Mouse (Mus musculus) hindbrain, embryonic 15.5 days (tissue): ENCODE results near the gene Gm49661. TPM values are rescaled to one million over a fixed set of nuclear protein-coding genes. Genes with fewer than 3 reads are reported as not detected.

Experiments
- ATAC-seq: fragments of 200-750 bp; cut with Nextera tagmentation; 2 replicates; pipeline ENCODE4 v1.8.0; 2017; ENCODE audit warnings: low read depth, moderate number of reproducible peaks, moderate TSS enrichment; ENCODE audit not compliant: low FRiP score
- H3K27ac ChIP-seq: fragments of 300-500 bp; sonication (generic); replicated peaks from 2 replicates; pipeline ENCODE4 v1.5.1; 2015; ENCODE audit warnings: mild to moderate bottlenecking, inconsistent platforms
- H3K27me3 ChIP-seq: fragments of 300-500 bp; sonication (generic); 2 replicates; pipeline ENCODE4 v1.6.1; 2015; ENCODE audit warnings: control low read depth, inconsistent platforms
- H3K36me3 ChIP-seq: fragments of 300-500 bp; sonication (generic); 2 replicates; pipeline ENCODE4 v1.6.1; 2015; ENCODE audit warnings: control low read depth, inconsistent platforms
- H3K4me1 ChIP-seq: fragments of 300-500 bp; sonication (generic); replicated peaks from 2 replicates; pipeline ENCODE4 v1.6.1; 2015; ENCODE audit warnings: control low read depth, inconsistent platforms
- H3K4me2 ChIP-seq: fragments of 300-500 bp; sonication (generic); 2 replicates; pipeline ENCODE4 v1.6.1; 2015; ENCODE audit warnings: moderate library complexity, mild to moderate bottlenecking, inconsistent platforms
- H3K4me3 ChIP-seq: fragments of 300-500 bp; sonication (generic); 2 replicates; pipeline ENCODE4 v1.5.1; 2015; ENCODE audit warnings: mild to moderate bottlenecking, inconsistent platforms
- H3K9ac ChIP-seq: fragments of 300-500 bp; sonication (generic); 2 replicates; pipeline ENCODE4 v1.6.1; 2015; ENCODE audit warnings: inconsistent platforms
- H3K9me3 ChIP-seq: fragments of 300-500 bp; sonication (generic); 2 replicates; pipeline ENCODE4 v1.6.1; 2016; ENCODE audit warnings: control low read depth, inconsistent platforms
- WGBS: fragments of 180-500 bp; shearing (Covaris S2); methylation state at CpG from one replicate; pipeline ENCODE4 v1.1.7; 2015; 5-methylcytosine and 5-hydroxymethylcytosine counted together
- polyA plus RNA-seq: library from polyadenylated mRNA; unstranded; fragments of >200 nt; fragmentation: Nextera tagmentation; extraction: Ambion mirVana; gene quantifications from 2 replicates; pipeline ENCODE4 v1.2.1, GENCODE M21; 2015

The Gm49661 gene
- not detected in 2 replicates for polyA plus RNA-seq

DNA sequence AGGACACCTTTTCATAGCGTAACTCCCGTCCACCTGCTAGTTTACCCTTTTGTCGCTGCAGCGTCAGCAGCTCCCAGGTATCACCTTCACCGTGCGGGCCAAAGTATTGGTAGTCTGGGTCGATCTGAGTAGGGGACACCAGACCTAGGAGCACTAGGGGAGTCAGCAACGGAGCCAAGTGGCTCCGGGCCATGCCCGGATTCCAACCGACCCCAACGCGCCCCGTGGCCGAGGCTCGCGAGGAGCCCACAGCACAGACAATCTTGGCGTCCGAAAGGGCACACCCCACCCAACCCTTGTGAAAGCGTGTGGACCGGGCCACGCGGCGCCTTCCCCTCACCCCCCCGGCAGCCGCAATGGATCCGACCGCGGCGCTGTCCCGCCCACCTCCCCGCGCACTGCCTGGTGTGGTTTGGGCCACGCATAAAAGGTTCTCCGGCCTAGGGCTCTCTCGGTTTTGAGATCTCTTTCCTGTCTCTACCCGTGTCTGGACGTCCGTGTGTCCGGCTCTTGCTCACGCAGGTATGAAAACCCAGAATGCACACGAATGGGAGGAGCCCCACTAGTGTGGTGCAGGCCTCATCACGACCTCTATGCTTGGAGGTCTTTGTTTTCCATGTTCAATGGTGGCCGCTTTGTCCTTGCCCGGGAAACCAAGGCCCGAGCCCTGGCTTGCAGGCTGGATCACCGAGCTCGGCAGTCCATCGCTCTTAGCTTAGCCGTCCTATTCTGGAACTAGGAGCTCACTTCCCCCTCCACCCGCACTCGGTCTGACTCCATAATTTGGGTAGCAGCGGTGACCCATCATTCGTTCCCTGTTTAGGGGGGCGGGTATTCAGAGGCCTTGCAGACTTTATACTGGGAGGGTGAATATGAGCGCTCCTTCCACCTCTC is at the start of gene Gm49661, which contains the start of the genes Prdx2 and Rnaseh2a:
TSS of gene Gm49661 (minus strand) at position 193 of the 894 bp plus-strand sequence.
TSS of gene Prdx2 (plus strand) at position 347 of the 894 bp plus-strand sequence.
TSS of gene Rnaseh2a (minus strand) at position 527 of the 894 bp plus-strand sequence.
- Histone ChIP-seq H3K9me3 (no peaks in the 10 kb centered on the region), H3K4me3 (peak within 1 kb of the TSS; percentile 69), H3K27ac (peak within 1 kb of the TSS; percentile 90), H3K36me3 (peaks cover 25% of the 10 kb centered on the region), H3K4me1 (peaks cover 47% of the 10 kb centered on the region), H3K27me3 (no peaks in the 10 kb centered on the region), H3K4me2 (peak within 1 kb of the TSS; percentile 72), H3K9ac (peak within 1 kb of the TSS; percentile 82)
- whole genome bisulfite sequencing = under 1% methylated on average over 56 of the region's 56 CpGs
- ATAC-seq = peak; percentile 76

DNA sequence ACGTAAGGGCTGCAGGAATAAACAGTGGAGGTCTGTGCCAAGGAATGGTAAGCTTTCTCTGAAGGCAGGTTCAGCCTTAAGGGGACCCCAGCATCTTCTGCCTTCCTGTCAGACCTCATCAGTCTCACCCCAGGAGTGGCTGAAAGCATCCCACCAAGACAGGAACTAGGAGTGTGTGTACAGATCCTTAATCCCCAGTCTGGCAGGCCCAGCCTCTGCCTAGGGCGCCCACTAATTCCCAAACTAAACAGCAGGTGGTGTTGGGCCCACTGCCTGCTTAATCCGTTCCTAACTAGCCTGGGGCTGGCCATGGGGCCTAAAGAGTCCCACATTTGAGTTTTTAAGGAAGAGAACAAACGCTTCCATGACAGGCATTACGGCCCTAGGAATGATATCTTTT is 48.0 kb upstream of the Gm49661 start:
- Histone ChIP-seq H3K9ac (no peak overlapping the region), H3K36me3 (peaks cover 25% of the 10 kb centered on the region), H3K9me3 (no peaks in the 10 kb centered on the region), H3K27me3 (peaks cover 17% of the 10 kb centered on the region), H3K4me2 (no peak overlapping the region), H3K27ac (no peak overlapping the region), H3K4me1 (peaks cover 7% of the 10 kb centered on the region), H3K4me3 (no peak overlapping the region)
- no peak for ATAC-seq
- 51% methylated on average over 5 of the region's 5 CpGs for WGBS

GRCm38 (mm10) chr8:85016724-85017123 is 47.5 kb upstream of the Gm49661 start:
- no peak overlapping the region for H3K4me2 ChIP-seq
- H3K9ac ChIP-seq = no peak overlapping the region
- no peaks in the 10 kb centered on the region for H3K9me3 ChIP-seq
- 73% methylated on average over 10 of the region's 10 CpGs for WGBS
- ATAC-seq = no peak
- peaks cover 18% of the 10 kb centered on the region for H3K27me3 ChIP-seq
- peaks cover 20% of the 10 kb centered on the region for H3K36me3 ChIP-seq
- H3K4me1 ChIP-seq = peaks cover 7% of the 10 kb centered on the region
- H3K27ac ChIP-seq = no peak overlapping the region
- H3K4me3 ChIP-seq = no peak overlapping the region

DNA sequence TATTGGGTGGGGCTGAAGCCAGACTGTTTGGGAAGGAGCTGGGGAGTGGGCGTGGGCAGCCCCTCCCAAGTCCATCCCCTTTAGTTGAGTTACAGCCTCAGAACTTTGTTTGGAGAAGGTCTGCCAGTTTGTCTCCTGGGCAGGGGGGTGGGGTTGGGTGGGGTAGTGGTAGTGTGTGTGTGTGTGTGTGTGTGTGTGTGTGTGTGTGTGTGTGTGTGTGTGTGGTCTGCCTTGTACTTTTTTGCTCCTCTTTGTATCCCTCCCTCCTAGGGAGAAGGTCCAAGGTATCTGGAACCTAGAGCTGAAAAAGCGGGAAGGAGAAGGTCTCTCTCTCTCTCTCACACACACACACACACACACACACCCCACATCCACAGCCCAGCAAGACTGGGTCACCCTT is 45.2 kb upstream of the Gm49661 start, which contains the start of gene Best2:
TSS of gene Best2 (minus strand) at position 101 of the 400 bp plus-strand sequence.
- peak within 1 kb of the TSS; percentile 56 for H3K9ac ChIP-seq
- peaks cover 33% of the 10 kb centered on the region for H3K27me3 ChIP-seq
- H3K9me3 ChIP-seq = no peaks in the 10 kb centered on the region
- peak within 1 kb of the TSS; percentile 41 for H3K4me3 ChIP-seq
- peaks cover 14% of the 10 kb centered on the region for H3K36me3 ChIP-seq
- H3K27ac ChIP-seq = no peak within 1 kb of the TSS
- 60% methylated on average over 2 of the region's 2 CpGs for WGBS
- ATAC-seq = no peak
- peak within 1 kb of the TSS; percentile 84 for H3K4me2 ChIP-seq
- H3K4me1 ChIP-seq = peaks cover 7% of the 10 kb centered on the region

GRCm38 (mm10) chr8:85013230-85013840 is 44.1 kb upstream of the Gm49661 start:
- peak; percentile 73; the same call in 1 of the 2 replicates for ATAC-seq
- WGBS = 7% methylated on average over 26 of the region's 26 CpGs
- no peaks in the 10 kb centered on the region for H3K9me3 ChIP-seq
- peaks cover 7% of the 10 kb centered on the region for H3K4me1 ChIP-seq
- H3K27me3 ChIP-seq = peaks cover 36% of the 10 kb centered on the region
- peak overlapping the region; percentile 84 for H3K4me2 ChIP-seq
- H3K27ac ChIP-seq = no peak overlapping the region
- peaks cover 8% of the 10 kb centered on the region for H3K36me3 ChIP-seq
- peak overlapping the region; percentile 56 for H3K9ac ChIP-seq
- H3K4me3 ChIP-seq = peak overlapping the region; percentile 41

GRCm38 (mm10) chr8:85011242-85011641 is 42.0 kb upstream of the Gm49661 start:
- Histone ChIP-seq H3K4me3 (no peak overlapping the region), H3K9ac (no peak overlapping the region), H3K9me3 (no peaks in the 10 kb centered on the region), H3K4me1 (peaks cover 7% of the 10 kb centered on the region), H3K4me2 (no peak overlapping the region), H3K27ac (no peak overlapping the region), H3K27me3 (peaks cover 42% of the 10 kb centered on the region), H3K36me3 (no peaks in the 10 kb centered on the region)
- ATAC-seq = no peak
- 14% methylated on average over 28 of the region's 28 CpGs for WGBS

DNA sequence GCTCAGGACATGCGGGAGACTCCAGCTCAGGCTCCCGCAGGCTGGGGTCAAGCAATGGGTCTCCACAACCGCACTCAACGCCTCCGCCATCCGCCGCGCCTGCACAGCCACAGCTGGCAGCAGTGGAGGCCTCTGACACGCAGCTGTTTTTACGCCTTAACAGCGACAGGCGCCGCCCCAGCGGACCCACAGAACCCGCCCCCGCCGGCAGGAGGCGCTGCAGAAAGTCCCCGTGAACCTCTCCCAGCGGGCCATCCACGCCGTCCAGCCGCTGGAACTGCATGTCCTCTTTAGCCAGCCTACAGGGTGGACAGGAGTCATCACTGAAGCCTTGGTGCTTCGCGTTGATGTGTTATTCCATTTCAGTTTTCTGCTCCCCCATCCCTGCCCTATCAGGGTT is 38.5 kb upstream of the Gm49661 start:
- Histone ChIP-seq H3K27me3 (peaks cover 29% of the 10 kb centered on the region), H3K4me1 (no peaks in the 10 kb centered on the region), H3K4me3 (no peak overlapping the region), H3K27ac (no peak overlapping the region), H3K9me3 (no peaks in the 10 kb centered on the region), H3K36me3 (peaks cover 3% of the 10 kb centered on the region; the same call in 1 of the 2 replicates), H3K4me2 (no peak overlapping the region), H3K9ac (no peak overlapping the region)
- 13% methylated on average over 25 of the region's 25 CpGs for WGBS
- ATAC-seq = no peak

GRCm38 (mm10) chr8:84997649-84998295 is 28.5 kb upstream of the Gm49661 start:
- Histone ChIP-seq H3K4me1 (peaks cover 11% of the 10 kb centered on the region), H3K4me2 (peak overlapping the region; percentile 29), H3K27ac (no peak overlapping the region), H3K36me3 (peaks cover 4% of the 10 kb centered on the region; the same call in 1 of the 2 replicates), H3K27me3 (peaks cover 5% of the 10 kb centered on the region; the same call in 1 of the 2 replicates), H3K9ac (no peak overlapping the region), H3K9me3 (no peaks in the 10 kb centered on the region), H3K4me3 (no peak overlapping the region)
- peak; percentile 84 for ATAC-seq
- WGBS = 4% methylated on average over 19 of the region's 19 CpGs

DNA sequence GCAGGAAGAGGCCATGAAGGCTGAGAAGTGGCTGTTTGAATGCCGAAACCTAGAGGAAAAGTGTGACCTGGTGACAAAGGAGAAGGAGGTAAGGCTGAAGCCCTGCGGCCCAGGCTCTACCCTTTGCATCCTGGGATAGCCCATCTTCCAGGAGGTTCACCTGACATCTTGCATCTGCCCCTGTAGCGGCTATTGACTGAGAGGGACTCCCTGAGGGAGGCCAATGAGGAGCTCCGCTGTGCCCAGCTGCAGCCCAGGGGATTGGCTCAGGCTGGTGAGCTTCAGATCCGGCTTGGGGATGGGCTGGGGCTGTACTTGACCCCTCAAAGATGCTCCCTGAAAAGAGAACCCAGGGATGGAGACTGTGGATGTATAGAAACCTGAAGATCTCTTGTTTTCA is 27.7 kb upstream of the Gm49661 start:
- ATAC-seq = no peak
- WGBS = 83% methylated on average over 5 of the region's 5 CpGs

GRCm38 (mm10) chr8:84995680-84996079 is 26.4 kb upstream of the Gm49661 start:
- Histone ChIP-seq H3K36me3 (no peaks in the 10 kb centered on the region), H3K4me1 (peaks cover 18% of the 10 kb centered on the region), H3K9me3 (no peaks in the 10 kb centered on the region), H3K4me2 (peak overlapping the region; percentile 28), H3K27me3 (peaks cover 5% of the 10 kb centered on the region; the same call in 1 of the 2 replicates), H3K27ac (no peak overlapping the region), H3K4me3 (no peak overlapping the region), H3K9ac (no peak overlapping the region)
- ATAC-seq = no peak
- WGBS = 18% methylated on average over 25 of the region's 25 CpGs

More for the DNA sequence above, 27.7 kb upstream of the Gm49661 start:
- H3K4me3 ChIP-seq = no peak overlapping the region
- no peak overlapping the region for H3K9ac ChIP-seq
- peaks cover 11% of the 10 kb centered on the region for H3K4me1 ChIP-seq
- no peak overlapping the region for H3K4me2 ChIP-seq
- no peak overlapping the region for H3K27ac ChIP-seq
- no peaks in the 10 kb centered on the region for H3K9me3 ChIP-seq
- H3K27me3 ChIP-seq = peaks cover 5% of the 10 kb centered on the region; the same call in 1 of the 2 replicates
- H3K36me3 ChIP-seq = 0 out of 2 replicates have a peak, but pooled peaks cover 2% of the 10 kb centered on the region

DNA sequence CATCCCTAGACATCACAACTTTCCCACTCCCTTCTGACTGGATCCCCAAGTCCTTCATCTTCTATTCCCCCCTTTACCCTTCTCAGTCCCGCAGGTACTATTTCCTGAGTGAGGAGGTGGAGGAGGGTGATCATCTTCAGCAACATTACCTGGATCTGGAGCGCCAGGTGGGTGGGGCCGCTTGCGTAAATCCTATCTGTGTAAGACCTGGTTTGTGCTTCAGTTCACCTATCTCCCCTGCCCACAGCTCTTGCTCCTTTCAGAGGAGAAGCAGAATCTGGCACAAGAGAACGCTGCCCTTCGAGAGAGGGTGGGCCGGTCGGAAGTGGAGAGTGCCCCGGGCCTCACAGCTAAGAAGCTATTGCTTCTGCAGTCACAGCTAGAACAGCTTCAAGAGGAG is 25.1 kb upstream of the Gm49661 start:
- H3K27me3 ChIP-seq = peaks cover 5% of the 10 kb centered on the region; the same call in 1 of the 2 replicates
- no peak overlapping the region for H3K27ac ChIP-seq
- H3K4me1 ChIP-seq = peaks cover 24% of the 10 kb centered on the region
- H3K9me3 ChIP-seq = no peaks in the 10 kb centered on the region
- H3K36me3 ChIP-seq = no peaks in the 10 kb centered on the region
- no peak overlapping the region for H3K4me2 ChIP-seq
- H3K4me3 ChIP-seq = no peak overlapping the region
- ATAC-seq = no peak
- H3K9ac ChIP-seq = no peak overlapping the region
- WGBS = 94% methylated on average over 9 of the region's 9 CpGs
